Mouse (Mus musculus): Measurements from ENCODE around the gene Gm960.

DNA sequence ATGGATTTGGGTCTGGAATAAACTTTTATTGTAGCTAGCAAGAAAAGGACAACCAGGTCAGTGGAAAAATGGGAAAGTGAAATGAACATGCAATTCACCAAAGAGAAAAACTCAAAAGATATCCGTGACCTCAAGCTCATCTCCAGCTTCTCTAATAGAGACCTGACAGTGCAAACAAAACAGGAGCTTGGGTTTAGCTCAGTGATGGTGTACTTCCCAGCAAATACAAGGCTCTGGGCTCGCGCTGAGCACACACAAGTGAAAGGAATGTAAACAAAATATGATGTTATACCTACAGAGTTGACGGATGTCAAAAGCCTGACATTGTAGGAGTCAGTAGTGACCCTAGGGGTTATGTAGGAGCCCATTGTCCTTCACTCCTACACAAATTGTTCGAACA, 119.2 kb downstream of the Gm960 start:
- TF ChIP-seq CTCF (IDR thresholded peaks at IDR 0.05; ENCODE audit: low read depth): no peak
- no peak for TF ChIP-seq EP300 (IDR thresholded peaks at IDR 0.05; ENCODE audit: low read depth)
